Mouse (Mus musculus): Measurements from ENCODE around the gene Zfp541.

- TF ChIP-seq USF1 (IDR thresholded peaks at IDR 0.05; ENCODE audit: low read depth) (no peak), CTCF (IDR thresholded peaks at IDR 0.05; ENCODE audit: control insufficient read depth, insufficient read depth, insufficient read length) (no peak), FOSL1 (IDR thresholded peaks at IDR 0.05; ENCODE audit: insufficient read depth, low read length, poor library complexity, severe bottlenecking) (no peak), MAX (IDR thresholded peaks at IDR 0.05) (no peak), MYOD1 (IDR thresholded peaks at IDR 0.05; ENCODE audit: control insufficient read depth, insufficient read length, low read depth) (no peak), CEBPB (IDR thresholded peaks at IDR 0.05; ENCODE audit: low read depth) (no peak), MYOG (IDR thresholded peaks at IDR 0.05; ENCODE audit: control insufficient read depth, extremely low read depth, insufficient read length) (no peak)
Measured at GRCm38 (mm10) chr7:16018016-16018810, 43.4 kb upstream of the Zfp541 start.

Measured in C2C12 (cell line).